Mouse (Mus musculus): Measurements from ENCODE around the gene Eepd1.
"Not testable (repeated sequence)": the region's sequence is repeated elsewhere in the genome, so short reads cannot be mapped to it uniquely, and the experiment has no call there.

Eepd1 gene

DNA sequence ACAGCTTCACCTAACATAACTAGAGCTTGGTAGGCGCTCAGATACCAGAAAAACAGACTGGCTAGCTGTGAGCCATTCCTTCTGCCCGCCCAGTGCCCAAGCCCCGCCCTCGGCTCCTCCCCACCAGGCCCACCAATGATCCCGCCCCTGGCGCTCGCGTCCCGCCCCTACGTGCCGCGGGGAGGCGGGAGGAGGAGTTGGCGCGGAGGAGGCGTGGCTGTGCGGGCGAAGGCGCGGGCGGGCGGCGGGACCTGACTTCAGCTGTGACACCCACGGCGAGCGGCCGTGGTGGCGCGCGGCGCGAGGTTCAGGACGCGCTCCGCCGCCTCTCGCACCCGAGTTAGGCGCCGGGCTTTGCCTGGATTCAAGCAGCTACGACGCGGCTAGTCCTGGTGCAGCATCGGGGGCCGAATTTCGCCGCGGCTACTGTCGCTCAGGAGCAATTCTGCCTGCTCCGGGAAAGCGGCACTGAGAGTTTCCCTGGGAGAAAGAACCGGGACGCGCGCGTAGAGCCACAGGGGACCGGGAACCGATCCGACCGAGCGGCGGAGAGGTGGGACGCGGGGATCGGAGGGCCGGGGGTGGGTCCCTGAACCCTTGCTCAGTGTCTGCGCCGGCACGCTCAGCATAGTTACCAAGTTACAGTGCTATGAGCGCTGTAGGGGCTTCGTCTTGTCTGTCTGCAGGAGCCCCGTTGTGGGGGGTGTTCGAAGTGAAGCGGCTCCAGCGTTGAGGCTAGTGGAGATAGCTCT is at the start of gene Eepd1:
TSS of gene Eepd1 (plus strand) at position 204 of the 752 bp plus-strand sequence.
- in situ Hi-C loops (cut with MboI, MseI) = loop anchor here (25.0 kb wide), 1 partner anchor 319 kb away; the partner anchor contains the start of gene Herpud2

DNA sequence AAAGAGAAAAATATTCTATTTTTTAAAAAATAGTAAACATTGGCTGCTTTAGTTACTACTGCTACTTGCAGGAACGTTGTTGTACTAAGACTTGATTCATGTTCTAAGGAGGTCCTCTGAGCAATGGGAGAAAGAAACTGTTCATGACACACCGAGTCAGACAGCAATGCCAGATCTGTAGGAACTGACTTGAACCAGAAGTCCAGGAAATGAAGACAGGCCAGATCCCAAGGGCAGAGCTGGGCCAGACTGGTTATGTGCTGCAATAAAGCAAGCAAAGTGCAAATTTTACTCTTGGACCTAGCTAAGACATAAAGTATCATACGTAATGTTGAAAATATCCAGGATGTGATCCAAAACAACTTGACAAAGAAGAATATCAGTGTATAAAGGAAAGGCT is 42.5 kb upstream of the Eepd1 start:
- in situ Hi-C loops (cut with MboI, MseI) = no loop called here

DNA sequence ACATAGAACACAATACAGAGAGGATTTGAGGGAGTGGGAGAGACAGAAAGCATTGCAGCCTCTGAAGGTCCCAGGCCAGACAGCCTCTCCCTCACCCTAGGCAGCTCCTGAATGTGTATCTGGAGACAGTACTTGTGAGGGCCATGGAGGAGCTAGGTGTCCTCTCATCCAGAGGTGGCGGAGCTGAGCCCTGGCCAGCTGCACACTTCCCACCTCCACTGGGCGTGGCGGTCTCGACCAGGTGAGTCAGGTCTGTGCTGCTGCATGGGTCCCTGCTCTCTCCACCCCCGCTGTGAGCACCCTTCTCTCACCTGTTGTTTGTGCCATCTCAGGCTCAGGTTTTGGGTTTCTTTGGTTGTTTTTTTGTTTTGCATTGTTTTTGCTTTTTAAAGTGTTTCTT is 41.3 kb upstream of the Eepd1 start:
- in situ Hi-C loops (cut with MboI, MseI) = not testable (repeated sequence)

DNA sequence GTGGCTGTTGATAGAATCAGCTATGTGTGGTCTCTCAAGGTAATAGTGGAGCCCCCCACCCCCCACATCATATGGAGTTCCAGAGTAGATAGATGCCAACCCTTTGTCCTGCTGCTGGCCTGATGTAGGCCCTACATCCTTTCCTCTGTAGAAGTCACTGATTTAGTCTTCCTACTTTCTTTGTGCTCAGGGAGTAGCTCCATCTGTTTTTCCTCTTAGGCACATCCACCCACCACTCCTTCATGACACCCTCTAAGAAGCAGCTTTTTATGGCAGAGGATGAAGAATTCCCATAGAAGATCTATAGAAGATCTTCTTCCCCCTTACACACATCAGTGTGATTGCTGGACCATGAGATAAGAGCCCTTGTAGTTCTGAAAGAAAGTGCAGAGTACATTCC is 39.3 kb upstream of the Eepd1 start:
- in situ Hi-C loops (cut with MboI, MseI) = no loop called here

DNA sequence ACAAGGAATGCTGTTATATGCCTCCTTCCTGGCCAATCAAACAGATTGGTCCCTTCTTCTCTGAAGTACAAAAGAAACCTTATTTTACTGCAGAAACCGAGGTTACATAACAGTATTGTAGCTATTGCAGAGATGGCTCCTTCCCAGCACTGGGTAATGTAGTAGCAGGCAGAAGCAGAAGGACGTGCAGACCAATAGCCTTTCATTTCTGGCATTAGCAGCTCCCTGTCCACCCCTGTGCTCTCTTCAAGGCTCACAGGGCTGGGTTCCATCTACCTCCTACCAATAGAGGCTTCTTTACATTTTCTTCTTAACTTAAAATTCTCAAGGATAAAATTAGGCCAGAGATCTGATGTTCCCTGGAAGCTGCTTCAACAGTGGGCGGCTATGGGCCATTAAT is 38.3 kb upstream of the Eepd1 start:
- in situ Hi-C loops (cut with MboI, MseI) = no loop called here

DNA sequence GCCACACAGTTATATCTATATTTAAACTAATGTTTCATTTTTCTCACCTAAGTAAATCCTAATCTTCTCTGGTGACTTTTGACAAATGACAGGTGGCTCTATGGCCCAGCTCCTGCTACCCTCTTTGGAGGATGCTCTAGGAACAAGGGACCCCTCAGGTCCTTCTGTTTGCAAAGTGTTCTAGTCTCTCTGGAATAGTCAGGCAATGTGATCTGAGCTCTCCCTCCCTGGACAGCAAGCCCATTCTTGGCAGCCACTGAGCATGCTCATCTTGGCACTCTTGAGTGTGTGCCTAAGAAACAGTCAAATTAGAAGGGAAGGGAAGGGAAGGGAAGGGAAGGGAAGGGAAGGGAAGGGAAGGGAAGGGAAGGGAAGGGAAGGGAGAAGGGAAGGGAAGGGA is 37.8 kb upstream of the Eepd1 start:
- in situ Hi-C loops (cut with MboI, MseI) = no loop called here

DNA sequence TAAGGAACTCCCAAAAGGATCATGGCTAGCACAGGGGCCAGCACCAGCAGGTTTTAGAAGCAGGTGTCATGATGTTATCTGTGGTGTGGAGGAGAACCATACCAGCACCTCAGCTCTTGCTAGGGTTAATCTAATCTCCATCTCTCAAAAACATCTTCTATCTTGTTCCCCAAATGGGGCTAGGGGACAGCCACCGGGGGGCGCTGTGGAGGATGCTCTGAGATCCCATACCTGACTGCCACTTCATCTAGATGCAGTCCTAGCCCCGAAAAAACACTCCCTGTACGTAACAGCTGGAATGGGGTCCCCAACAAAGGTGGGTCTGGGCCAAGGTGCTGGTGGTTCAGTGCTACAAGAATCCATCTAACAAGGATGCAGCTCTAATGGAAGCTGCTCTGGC is 31.0 kb upstream of the Eepd1 start:
- in situ Hi-C loops (cut with MboI, MseI) = no loop called here

DNA sequence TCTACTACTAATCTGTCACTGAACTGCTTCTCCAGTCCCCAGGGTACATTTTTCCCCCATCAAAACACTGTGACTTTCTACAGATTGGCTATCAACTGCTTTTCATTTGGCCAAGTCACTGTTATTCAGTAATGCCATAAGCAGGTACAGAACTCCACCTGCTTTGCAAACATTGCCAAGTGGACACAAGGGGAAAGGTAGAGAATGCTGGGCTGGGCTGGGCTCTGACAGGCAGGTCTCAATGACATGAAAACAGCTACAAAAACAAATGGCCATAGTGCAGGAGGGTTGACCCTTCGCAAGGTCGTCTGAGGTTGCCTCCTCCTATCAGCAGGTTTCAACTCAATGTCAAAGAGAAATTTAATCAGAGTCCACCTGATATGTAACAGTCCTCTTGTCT is 26.3 kb upstream of the Eepd1 start:
- in situ Hi-C loops (cut with MboI, MseI) = no loop called here

DNA sequence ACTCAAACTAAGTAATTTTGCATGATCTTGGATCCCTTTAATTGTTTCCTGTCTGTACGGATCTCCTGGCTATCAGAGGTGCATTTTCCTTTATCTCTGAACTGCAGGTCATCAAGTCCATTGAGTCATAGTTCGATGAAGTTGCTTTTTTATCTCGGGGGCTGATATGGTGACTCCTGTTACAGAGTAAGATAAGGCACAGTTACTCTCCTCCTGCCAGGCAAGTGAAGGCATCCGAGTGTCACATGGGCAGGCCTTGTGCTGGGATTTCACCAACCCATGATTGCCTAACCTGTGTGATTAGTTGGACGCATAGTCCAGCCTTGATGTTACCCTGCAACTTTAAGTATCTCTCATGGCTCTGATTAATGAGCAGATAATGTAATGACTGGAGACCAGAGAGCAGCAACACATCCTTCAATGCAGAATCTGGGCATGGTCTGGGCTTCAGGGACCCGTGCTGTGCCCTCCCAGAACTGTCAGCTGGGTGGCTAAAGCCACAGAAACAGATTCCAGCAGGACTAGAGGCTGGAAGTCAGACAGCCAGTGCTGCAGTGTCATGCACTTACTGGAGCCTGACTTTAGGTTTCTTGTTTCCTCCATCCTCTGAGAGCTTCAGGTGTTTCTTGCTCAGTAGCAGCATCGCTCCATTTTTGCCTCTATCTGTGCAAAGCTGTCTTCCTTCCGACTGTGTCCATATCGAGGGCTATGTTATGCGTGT is 20.4 kb upstream of the Eepd1 start:
- in situ Hi-C loops (cut with MboI, MseI) = no loop called here

DNA sequence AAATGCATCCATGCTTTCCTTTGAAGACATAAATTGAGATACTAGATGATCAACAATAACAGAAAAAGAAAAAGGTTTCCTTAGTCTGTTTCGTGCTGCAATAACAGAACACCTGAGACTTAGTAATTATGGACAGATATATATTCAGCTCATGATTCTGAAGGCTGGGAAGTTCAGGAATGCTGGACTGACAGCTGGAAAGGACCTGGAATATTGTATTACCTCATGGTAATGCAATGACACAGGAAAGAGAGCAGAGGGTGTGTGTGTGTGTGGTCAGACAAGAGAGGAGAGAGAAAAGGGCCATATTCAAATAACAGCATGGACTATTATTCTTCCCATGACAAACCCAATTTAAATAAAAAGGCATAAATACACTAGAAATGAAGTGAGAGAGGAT is 17.0 kb upstream of the Eepd1 start:
- in situ Hi-C loops (cut with MboI, MseI) = no loop called here

DNA sequence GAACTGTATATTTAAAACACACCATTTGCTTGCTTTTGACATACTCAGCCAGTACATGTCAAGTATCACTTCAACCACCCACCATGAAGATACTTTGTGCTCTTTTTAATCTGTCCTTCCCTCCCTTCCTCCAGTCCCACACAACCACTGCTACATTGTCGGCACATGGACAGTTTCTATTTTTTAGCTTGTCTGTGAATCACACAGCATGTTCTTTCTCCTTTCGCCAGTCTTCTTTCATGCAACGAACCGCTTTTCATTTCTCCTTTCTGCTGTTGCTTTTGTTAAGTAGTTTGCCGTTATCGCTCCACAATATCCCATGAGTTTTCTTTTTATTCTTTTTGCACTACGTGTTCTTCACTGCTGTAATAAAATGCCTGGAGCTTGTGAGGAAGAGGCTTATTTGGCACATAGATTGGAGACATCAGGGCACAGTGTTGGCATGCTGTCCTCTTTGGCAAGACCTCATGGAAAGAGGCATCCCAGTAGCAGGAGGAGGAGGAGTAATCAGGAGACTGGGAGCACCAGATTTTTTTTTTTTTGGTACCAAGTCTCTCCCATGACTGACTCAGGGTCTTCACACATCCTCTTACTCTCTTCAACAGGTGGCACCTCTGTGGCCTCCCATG is 1.8 kb upstream of the Eepd1 start:
- in situ Hi-C loops (cut with MboI, MseI) = loop anchor here (25.0 kb wide), 1 partner anchor 317 kb away; the partner anchor contains the start of gene Herpud2

DNA sequence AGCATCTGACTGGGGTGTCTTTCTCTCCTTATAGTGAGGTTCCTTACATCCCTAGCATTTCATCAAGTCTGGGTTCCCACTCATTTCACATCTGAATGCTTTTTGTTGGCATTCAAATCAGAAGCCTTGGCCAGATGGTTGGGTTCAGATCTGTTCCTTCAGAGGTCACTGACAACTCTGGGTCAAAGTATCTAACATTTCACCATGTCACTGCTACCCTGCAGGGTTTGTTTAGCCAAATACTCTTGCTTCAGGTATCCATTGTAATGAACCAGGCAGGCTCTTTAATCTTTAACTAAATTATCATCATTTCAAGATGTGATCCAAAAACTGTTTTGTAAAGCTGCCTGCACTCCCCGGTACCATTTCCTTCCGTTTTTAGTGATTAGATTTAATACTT is 671 bp upstream of the Eepd1 start:
- in situ Hi-C loops (cut with MboI, MseI) = loop anchor here (25.0 kb wide), 1 partner anchor 318 kb away; the partner anchor contains the start of gene Herpud2

DNA sequence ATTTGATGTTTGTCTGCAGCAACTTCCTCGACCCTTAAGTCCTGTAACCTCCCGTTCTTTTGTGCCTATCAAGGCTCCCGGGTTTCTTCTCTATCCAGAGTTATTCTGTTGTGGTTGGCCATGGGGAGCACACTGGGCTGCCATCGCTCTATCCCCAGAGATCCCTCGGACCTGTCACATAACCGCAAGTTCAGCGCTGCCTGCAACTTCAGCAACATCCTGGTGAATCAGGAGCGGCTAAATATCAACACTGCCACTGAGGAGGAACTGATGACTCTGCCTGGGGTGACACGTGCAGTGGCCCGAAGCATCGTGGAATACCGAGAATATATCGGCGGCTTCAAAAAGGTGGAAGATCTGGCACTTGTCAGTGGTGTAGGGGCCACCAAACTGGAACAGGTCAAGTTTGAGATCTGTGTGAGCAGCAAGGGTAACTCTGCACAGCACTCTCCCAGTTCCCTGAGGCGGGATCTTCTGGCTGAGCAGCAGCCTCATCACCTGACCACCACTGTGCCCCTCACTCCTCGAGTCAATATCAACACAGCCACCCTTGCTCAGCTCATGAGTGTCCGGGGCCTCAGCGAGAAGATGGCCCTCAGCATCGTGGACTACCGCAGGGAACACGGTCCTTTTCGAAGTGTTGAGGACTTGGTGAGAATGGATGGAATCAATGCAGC is 1.1 kb downstream of the Eepd1 start:
- in situ Hi-C loops (cut with MboI, MseI) = loop anchor here (25.0 kb wide), 1 partner anchor 320 kb away; the partner anchor contains the start of gene Herpud2

DNA sequence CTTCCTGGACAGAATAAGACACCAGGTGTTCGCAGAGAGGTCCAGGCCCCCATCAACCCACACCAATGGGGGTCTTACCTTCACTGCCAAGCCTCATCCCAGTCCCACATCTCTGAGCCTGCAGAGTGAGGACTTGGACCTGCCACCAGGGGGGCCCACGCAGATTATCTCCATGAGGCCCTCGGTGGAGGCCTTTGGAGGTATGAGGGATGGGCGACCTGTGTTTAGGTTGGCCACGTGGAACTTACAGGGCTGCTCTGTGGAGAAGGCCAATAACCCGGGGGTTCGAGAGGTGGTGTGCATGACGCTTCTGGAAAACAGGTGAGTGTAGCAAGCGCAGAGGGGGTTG is 1.6 kb downstream of the Eepd1 start:
- in situ Hi-C loops (cut with MboI, MseI) = loop anchor here (25.0 kb wide), 1 partner anchor 321 kb away; the partner anchor contains the start of gene Herpud2

DNA sequence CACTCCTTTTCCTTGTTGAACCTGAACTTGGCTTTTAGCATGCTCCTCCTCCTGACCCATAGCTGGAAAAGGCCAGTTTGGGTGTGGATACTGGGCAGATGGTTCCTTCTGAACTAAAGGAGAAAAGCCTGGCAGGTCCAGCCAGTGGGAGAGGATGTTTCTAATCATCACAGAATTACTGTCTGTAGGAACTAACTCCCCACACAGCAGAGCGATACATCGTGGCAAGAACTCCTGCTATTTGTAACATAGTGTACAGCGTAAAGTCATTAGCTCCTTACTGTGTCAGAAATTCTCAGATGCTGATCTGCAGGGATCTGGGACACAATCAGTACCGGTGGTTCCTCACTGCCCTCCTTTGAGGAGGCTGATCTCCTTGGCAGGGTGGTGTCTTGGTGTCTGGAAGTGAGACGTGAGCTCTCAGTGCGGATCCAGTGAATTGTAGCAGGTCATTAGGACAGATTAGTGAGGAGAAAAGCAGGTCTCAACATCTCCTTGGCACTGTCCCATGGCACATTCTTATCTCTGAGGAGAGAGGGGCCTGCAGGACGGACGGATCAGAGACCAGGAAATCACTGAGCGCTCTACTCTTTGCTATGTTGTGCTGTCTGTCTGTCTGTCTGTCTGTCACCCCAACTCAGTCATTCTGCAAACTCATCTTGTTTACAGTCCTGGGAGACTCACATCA is 2.7 kb downstream of the Eepd1 start:
- in situ Hi-C loops (cut with MboI, MseI) = loop anchor here (25.0 kb wide), 1 partner anchor 322 kb away; the partner anchor contains the start of gene Herpud2

DNA sequence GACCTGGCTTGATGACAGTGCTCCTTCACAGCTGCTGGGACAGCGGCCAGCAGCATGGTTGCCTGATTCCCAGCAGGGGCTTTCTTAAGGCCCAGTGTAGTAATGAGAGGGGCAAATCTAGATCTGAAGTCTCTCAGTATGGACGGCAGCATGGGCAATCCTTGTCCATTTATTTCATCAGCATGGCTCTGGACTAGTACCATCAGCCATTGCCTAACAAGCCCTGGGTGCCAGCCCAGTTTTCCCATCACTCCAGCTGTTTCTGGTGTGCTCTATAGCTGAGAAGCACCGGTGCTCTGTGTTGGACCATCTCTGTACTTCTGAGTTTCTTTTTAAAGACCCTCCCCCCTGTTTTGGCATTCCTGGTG is 3.3 kb downstream of the Eepd1 start:
- in situ Hi-C loops (cut with MboI, MseI) = loop anchor here (25.0 kb wide), 1 partner anchor 322 kb away; the partner anchor contains the start of gene Herpud2

DNA sequence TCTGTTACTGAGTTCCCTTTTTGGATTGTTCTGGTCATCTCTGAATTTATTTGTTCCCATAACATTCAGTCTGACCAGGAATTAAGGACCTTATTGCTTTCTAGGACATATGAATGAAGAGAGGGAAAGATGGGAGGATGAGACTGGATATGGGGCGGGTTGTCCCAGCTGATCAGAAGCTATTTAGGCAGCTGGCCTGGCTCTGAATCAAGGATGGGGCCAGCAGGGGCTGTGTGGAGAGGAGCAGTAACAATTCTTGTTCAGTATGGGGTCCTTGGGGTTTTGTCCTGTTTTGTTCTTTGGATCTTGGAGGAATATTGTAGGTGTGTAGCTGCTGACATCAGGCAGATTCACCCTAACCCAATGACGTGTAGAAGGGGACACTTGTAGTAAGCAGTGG is 3.7 kb downstream of the Eepd1 start:
- in situ Hi-C loops (cut with MboI, MseI) = loop anchor here (25.0 kb wide), 1 partner anchor 323 kb away; the partner anchor contains the start of gene Herpud2

DNA sequence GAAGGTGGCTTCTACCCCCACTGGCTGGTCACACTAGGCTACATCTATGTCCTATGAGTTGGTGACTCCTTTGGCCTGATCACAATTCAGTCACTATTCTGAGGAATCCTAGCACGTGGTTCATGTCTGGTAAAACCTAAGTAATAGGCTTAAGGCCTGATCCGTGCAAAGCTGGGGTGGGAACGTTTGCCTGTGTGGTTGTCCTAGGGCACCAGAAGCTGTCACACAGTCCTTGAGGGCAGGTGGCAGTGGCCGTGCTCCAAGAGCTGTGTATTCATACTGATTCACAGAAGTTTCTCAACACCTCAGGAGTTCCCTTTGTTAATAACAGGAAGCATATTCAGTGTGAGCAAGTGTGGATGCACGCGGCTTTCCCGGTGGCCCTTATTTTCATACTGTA is 4.1 kb downstream of the Eepd1 start:
- in situ Hi-C loops (cut with MboI, MseI) = loop anchor here (25.0 kb wide), 1 partner anchor 323 kb away; the partner anchor contains the start of gene Herpud2

DNA sequence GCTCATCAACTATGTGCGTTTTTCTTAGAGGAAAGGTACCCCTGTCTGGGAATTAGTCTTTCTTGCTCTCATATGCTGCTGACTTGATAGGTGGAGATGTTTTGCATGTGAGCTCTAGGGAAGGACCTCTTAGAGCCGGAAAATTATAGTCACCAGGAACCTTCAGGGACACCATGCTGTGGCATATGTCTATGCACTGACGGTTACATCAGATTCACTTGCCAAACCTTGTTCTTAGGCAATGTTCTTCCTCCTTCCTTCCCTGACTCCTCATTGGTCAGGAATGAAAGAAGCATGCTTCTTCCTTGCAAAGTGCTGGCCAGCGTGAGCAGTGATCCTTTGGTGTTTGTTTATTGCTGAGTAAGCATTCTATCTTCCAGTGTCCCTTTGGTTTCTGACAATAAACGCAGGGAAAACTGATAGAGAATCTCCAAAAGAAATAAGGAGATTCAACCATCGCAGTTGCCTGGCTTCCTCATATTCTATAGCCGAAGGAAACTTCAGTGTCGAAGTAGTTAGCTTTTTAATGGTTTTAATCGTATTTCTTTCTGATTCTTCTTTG is 5.0 kb downstream of the Eepd1 start:
- in situ Hi-C loops (cut with MboI, MseI) = loop anchor here (25.0 kb wide), 1 partner anchor 324 kb away; the partner anchor contains the start of gene Herpud2

DNA sequence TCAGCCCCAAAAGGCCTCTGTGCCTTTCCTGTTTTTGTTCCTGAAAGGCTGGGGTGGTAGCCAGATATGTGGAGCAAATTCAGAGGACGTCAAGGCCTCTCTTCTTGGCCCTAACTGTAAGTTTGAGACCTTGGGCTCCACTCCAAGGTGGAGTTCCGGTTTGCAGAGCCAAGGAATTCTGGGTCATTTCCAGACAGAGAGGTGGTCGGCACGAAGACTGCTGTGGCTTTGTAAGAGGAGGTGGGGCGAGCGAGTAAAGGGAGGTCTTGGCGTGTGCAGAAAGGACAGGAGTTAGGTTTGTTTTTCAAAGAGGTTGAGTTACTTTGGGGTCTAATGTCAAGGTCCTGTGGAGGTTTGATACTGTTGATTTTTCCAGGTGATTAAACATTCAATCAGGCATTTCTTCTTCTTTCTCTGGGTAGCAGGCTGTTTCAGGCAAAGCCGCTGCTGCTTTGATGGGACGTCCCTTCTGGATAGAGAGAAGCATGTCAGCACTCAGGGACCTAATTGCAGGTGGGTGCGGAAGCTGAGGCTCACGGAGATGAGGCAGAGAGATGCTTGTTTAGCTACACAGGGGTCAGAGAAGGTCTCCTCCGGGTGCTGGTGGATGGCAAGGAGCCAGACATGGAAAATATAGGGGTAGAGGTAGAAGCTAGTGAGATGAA is 6.2 kb downstream of the Eepd1 start:
- in situ Hi-C loops (cut with MboI, MseI) = loop anchor here (25.0 kb wide), 1 partner anchor 325 kb away; the partner anchor contains the start of gene Herpud2
